Mouse (Mus musculus) embryo, embryonic 9.5 days (tissue): Measurements from ENCODE around the gene Parvb.

ENCODE experiments used
- DNase-seq: peaks from one replicate; pipeline ENCODE4 v3.0.0-alpha.2; 2017; ENCODE audit errors: extremely low spot score

Parvb gene

GRCm38 (mm10) chr15:84216461-84217084 is 15.3 kb upstream of the Parvb start:
- peak; percentile 66 for DNase-seq

- DNase-seq: no peak
These were observed 13.7 kb upstream of the Parvb start for GRCm38 (mm10) chr15:84217969-84218782.

GRCm38 (mm10) chr15:84218783-84219271 is 13.0 kb upstream of the Parvb start:
- DNase-seq: peak; percentile 47

GRCm38 (mm10) chr15:84221539-84221938 is 10.3 kb upstream of the Parvb start:
- no peak for DNase-seq

DNA sequence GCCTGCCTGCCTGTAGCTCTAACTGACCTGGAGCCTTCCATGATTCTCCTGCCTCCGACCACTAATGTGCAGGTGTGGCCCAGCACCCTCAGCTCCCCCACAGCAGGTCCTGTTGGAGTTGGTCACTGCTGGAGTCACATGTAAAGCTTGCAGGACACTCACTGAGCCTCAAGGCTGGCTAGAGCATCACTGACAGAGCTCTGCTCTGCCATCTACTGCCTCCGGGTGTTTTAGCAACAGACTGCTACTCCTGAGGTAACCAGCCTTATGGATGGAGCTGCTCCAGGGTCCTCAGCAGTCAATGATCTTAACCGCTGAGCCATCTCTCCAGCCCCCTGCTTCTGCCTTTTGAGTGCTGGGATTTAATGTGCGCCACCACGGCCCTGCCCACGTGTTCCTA is 8.4 kb upstream of the Parvb start:
- peak; percentile 42 for DNase-seq

DNA sequence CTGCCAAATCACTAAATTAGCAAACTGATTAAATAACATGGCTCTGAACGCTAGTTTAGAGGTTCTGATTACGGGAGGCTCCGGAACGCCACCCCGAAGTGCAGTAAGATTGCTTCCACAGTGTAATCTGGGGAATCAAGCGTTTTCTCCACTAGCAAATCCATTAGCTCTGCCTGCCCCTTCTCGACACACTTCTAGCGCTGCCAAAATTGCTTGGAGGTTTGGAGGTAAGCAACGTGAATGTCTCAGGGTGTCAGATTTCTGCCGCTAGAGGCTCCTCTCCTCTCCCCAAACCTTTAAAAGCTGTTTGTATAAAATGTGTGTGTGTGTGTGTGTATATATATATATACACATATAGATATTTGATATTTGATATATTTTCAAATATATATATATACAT is 7.1 kb upstream of the Parvb start:
- no peak for DNase-seq

DNA sequence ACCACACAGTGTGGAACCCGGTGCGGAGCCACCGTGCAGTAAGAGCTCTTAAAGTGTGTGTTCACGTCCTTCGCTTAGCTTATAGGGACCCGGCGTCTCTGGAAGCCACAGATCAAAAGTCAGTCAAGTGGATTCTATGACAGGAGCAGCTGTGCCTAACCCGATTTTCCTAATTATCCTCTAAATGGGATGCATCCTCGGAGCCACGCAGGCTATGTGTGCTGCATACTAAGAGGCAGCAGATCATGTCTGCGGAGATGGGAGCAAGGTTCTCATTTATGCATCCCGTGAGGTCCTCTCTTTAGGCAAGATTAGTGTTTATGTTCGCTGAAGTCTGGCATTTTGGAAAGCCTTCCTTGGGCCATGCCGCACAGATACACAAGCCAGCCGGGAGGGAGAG is 4.9 kb upstream of the Parvb start:
- no peak for DNase-seq

- no peak for DNase-seq
These were observed 1.2 kb upstream of the Parvb start for GRCm38 (mm10) chr15:84230661-84231060.

GRCm38 (mm10) chr15:84231113-84231712 is 630 bp upstream of the Parvb start:
- DNase-seq: no peak

DNA sequence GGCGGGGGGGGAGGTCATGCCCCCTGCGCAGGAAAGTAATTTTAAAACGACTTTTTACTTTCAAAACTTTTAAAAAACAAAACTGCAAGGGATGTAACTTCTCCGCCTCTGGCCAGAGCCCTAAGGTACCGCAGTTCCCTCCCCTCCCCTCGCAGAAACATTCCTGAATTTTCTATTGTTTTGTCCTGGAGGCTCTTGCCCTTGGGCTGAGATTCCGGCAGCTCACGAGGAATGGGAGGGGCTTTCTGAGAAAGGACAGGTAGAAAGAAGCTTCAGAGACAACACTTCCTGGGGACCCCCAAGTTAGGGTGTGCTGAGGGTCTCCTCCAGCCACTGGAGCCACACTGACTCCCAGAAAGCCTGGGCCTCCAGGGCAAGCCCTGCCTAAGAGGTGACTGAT is 766 bp downstream of the Parvb start:
- no peak for DNase-seq

DNA sequence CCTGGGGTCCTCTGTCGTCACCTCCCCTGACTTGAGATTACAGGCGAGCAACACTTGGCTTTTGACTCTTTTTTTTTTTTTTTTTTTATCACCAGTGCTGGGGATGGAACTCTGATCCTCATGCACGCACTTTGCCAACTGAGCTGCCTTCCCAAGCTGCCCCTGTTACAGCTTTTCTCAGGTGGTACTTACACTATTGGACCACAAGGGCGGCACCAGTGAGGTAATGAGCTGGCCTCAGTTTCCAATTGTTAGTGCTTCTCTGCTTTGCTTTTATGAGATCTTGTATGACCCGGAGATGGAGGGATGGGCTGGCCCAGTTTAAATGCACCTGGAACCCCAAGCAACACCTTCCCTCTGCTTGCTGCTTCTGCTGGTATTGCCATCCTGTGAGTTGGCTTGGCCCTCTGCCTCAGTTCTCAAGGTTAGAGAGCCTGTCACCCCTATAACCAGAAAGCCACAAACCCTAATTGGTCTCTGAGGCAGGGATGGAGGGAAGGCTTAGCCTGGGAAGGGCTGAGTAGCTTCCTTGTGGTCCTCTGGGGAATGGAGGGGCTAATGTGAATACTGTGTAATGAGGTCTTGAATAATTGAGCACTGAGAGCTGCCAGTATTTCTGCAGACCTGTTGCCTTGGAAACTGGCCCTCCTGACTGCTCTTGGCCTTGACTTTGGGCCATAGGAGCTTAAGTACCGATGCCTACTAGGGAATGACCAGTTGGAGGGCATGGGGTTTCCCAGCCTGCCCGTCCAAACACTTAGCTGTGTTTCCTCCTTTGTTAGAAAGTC is 3.1 kb downstream of the Parvb start:
- DNase-seq: no peak

DNA sequence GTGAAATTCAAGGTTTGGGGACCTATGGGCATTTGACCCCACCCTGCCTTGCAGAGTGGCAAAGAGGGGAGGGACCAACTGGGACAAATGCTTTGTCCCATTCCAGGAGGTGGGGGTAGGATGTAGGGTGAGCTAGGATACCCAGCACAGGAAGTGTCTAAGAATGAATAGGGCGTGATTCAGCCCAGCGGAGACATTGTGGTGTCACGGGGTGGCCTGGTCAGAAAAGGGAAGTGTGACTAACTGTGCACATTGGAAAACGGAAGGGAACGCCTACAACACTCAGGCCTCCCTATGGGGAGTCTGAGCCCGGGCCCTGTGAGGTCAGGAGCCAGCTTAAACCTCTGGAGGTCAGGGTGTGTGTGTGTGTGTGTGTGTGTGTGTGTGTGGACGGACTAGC is 3.8 kb downstream of the Parvb start:
- no peak for DNase-seq

GRCm38 (mm10) chr15:84238552-84238951 is 6.7 kb downstream of the Parvb start:
- DNase-seq: no peak

- no peak for DNase-seq
These were observed 7.2 kb downstream of the Parvb start for GRCm38 (mm10) chr15:84238991-84239401.

DNA sequence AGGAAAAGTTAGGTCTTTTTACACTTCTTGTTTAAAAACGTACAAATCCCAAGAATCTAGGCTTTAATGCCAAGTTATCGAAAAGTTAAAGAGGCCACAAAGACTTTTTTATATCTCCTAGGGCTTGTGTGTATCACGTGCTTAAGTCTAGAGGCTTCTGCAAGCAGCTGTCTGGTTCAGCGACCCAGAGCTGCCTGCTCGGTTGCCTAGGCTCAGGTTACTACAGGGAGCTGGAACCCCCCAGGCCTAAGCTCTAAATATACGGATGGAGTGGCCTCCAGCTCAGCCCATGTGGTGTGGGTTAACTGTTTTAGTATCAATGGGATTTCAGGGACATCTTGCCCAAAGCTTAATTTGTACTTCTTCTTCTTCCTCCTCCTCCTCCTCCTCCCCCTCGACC is 9.7 kb downstream of the Parvb start:
- no peak for DNase-seq

- no peak for DNase-seq
These were observed 13.3 kb downstream of the Parvb start for GRCm38 (mm10) chr15:84245104-84245503.

DNA sequence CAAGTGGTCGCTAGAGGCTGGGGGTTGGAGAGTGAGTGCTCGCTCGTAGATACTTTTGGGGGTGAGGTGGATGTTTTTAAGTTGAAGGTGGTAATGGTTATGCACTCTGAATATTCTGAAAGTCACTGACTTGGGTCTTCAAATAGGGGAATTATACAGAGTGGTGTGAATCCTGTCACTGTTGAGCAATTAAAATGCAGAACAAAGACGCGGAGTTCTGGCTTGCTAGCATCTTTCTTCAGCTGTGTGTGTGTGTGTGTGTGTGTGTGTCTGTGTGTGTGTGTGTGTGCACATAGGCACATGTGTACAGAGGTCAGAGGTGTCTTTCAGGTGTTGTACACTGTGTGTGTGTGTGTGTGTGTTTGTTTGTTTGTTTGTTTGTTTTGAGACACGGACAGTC is 14.4 kb downstream of the Parvb start:
- DNase-seq: no peak

DNA sequence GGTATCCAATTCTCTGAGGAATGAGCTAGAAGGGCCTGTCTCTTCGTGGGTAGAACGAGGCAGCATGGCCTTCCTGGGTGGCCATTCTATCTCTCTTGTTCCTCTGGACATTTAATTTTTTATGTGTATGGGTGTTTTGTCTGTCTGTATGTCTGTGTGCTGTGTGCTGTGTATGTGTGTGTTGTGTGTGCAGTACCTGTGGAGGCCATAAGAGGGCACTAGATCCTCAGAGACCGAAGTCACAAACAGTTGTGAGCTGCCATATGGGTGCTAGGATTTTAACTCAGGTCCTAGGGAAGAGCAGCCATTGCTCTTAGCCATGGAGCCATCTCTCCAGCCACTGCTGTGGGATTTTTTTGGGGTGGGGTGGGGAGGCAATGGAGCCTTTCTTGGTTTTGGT is 15.5 kb downstream of the Parvb start:
- DNase-seq: no peak

DNA sequence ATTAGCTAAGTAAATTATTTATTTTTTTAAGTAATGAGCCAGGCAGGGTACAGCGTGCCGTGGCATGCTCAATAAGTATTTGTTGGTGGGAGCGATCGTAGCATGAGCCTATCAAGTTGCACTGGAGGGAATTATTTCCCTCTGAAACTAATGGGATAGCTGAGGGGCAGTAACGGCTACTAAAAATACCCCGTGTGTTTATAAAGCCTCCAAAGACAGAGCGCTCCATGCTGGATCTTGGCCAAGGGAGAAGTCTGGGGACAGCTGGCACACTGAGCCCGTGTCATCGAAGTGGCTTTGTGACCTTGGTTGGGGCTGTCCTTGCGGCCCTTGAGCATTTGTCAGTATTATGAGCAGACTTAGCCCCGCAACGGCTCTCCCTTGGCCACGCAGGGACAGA is 19.4 kb downstream of the Parvb start:
- DNase-seq: no peak

- no peak for DNase-seq
These were observed 20.8 kb downstream of the Parvb start for GRCm38 (mm10) chr15:84252645-84253044.

- DNase-seq: no peak
These were observed 21.9 kb downstream of the Parvb start for GRCm38 (mm10) chr15:84253757-84254156.

DNA sequence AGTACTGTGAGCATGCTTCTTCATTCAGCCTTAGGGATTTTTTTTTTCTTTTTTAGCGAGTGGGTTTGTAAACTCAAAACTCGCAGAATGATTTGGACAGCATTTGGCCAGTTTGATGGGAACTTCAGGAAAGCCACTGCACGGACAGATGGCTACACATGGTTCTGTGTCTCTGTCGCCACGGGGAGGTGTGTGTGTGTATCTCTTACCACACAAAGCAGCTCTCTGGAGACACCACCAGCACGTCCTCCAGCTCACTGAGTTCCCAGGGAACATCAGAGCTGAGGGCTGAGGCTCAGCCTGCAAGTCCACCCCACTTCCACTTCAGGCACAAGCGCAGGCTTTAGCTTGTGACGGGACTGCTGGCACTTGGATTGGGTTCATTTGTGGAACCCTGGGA is 22.5 kb downstream of the Parvb start:
- no peak for DNase-seq
